Mouse (Mus musculus): Measurements from ENCODE around the gene Notch2.

DNA sequence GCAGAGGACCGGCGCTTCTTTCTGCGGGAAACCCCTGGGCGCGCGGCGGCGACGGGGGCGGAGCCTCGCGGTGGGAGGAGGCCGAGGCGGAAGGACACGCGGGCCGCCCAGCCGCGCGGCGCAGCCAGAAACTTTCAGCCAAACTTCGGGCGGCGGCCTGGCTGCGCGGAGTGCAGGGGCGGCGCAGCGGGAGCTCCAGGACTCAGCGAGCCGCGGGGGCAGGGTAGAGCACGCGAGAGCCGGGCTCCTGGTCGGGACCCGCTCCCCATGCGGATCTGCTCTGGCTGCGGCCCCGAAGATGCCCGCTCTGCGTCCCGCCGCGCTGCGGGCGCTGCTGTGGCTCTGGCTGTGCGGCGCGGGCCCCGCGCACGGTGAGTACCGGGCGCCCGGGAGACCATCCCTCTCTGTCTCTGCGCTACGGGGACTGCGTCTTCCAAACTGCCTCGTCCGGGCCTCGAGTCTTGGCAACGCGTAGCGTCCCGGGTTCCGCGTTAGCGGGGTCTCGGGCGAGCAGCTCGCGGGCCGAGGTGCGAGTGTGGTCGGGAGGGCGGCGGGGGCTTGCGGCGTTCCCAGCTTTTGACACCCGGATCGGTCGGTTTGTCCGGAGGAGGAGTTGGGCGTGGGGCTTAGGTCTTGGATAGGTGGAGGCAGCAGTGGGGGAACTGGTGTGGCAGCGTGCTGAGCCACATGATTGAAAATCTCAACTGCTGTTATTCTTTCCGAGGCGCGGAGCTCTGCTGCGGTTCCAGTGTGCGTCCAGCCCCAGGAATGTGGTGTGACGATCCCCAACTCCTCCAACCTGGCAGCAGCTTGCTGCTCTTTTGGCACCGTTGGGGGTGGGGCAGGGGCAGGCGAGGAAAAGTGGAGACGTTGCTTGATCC, at the start of gene Notch2:
- TF ChIP-seq POLR2A (IDR thresholded peaks at IDR 0.05; ENCODE audit: borderline replicate concordance, extremely low read depth, low read depth, low read length) (peak; percentile 77), CTCF (IDR thresholded peaks at IDR 0.05; ENCODE audit: insufficient read depth, low read length) (no peak)
